Mouse (Mus musculus): Measurements from ENCODE around the gene Efnb1.
"Not testable (repeated sequence)": the region's sequence is repeated elsewhere in the genome, so short reads cannot be mapped to it uniquely, and the experiment has no call there.

Efnb1 gene

DNA sequence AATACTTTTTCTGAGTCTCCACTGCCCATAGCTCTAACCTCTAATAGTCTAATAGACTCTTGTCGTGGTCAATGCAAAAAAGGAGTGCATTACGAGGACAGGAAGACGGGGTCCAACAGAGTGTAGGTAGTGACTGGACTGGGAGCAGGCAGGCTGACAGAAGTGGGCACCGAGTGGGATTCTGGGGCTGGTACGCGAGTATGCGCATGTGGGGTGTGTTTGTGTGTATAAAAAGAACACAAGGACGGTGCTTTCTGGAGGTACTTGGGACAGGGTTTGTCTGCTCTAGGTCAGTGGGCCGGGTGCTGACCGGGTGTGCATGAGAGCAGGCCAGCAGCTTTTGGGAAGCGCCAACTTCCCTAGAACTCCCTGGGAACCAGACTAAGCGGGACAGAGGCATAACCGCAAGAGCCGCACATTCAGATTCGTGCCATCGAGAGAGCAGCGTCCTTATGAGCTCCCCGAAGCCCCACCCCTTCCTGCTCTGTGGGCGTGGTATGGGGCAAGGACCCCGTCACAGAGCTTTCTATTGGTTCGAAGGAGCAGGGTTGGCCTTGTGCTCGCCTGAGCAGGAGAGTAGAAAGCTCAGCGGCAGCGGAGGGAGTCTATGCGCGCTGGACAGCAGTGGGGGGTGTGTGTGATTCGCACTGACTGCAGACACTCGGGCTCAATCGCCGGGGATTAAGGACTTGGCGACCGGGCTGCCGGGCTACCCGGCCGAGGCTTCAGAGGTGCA is at the start of gene Efnb1:
Gene Efnb1, plus strand, starts transcription at position 608 of the 736 bp plus-strand sequence.
- peak; percentile 61 to 74 for DNase-seq (ENCODE audit: low spot score in 2 of 2)

DNA sequence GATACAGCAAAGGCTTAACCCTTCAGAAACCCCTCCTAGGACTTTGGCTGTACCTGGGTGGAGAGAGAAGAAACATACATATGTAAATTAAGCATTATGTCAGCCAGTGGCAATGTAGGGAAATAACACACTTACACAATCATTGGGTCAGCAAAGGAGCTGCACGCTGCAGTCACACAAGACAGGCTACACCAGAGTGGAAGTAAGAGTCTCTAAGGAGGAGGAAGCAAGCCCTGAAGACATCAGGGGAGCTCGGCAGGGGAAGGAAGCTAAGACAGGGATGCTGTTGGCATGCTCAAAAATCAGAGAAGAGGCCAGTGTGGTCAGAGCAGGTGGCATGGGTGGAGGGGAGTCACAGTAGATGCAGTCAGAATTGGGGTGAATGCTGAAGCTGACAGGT is 43.2 kb upstream of the Efnb1 start:
- DNase-seq (ENCODE audit: low spot score in 2 of 2) = no peak

DNA sequence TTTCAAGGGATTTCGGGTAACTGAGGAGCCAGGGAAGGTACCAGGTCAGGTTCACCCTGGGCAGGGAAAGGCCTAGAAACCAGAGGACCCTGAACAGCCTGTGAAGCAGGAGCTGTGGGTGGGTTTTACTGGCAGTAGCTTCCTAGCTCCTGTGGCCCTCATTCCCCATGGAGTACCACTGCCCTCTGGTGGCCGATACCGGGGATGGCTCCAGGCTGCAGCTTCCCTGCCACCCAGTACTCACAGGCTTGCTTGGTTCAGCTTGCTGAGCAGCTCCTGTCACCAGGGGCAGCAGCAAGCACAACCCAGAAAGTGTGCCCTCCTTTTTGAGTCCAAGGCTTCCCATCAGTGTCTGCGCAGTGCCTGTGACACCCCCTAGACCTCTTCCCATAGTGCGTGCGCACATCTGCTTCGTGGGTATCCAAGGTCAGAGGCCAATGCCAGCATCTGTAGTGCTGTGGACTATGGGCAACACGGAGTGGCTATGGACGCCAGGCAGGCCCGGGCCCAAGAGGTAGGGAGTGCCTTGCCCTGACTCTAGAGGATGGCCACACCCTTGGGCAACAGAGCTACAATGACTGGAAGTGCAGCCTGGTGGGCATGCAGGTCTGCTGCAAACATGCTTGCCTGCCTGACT is 24.7 kb upstream of the Efnb1 start:
- not testable (repeated sequence) for DNase-seq (ENCODE audit: low spot score in 2 of 2)

DNA sequence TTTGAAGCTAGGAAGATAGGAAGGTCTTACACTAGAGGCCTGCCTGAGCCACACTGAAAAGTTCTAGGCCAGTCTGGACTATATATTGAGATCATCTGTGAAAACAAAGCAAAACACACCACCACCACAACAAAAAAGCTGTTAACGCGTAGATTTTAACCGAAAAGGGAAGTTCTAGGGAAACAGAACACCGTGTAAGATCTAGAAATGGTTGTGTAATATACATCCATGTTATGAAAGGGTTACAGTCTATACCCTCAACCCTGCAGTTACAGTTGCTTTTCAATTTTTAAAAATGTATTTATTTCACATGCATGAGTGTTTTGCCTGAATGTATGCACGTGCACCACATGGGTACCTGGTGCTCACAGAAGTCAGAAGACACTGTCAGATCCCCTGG is 16.4 kb upstream of the Efnb1 start:
- no peak for DNase-seq (ENCODE audit: low spot score in 2 of 2)

DNA sequence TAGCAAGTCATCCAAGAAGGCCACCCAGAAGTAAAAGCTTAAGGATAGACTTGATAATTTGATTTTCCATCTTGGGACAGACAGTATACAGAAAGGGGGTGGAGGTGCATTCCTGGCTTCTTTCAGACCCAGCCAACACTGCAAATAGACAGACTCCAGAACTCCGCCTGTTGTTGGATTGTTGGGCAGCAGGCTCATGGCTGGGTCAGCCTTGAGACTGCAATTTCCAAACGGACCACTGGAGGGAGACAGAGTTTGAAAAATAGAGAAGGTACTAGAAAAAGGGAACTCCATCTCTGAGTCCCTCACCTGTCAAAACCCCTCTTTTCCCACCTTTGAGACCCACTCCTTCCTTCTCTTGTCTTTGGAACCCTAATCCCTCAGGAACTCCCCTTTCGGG is 5.9 kb upstream of the Efnb1 start:
- peak in 1 of 2 experiments; percentile 74 for DNase-seq (ENCODE audit: low spot score in 2 of 2)

DNA sequence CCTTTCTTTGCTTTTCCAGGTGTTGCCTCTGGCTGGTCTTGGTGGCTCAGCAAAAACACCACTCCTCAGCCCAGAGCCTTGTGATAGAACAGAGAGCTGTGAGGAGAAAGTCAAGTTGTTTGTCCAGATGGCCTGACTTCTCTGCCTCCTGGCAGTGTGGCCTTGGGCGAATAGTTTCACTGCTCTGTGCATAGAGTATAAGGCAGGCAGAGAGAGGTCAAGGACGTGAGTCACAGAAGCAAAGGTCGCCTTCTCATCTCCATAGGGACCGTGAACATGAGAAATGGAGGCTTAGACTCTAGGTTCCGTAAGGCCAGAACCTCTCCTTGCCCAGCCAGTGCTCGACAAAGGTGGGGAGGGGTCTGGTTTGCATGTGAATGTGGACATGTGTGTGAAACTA is 3.4 kb upstream of the Efnb1 start:
- no peak for DNase-seq (ENCODE audit: low spot score in 2 of 2)

DNA sequence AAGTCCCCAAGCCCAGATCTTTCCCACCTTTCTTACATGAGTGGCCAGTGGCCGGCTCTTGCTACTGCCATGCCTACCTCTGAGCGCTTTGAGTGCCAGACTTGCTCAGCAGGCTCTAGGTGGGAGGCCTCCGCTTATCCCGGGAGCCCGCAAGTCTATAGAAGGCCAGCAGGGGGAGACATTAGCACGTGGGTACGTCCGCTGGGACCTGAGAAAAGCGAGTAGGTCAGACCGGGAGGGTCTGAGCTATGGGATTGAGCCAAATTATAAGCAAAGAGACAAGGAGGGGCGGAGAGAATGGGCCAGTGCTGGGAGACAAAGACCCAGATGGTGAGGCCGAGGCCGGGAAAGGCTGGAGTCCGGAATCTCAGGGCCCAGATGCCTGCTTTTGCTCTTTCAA is 1.0 kb upstream of the Efnb1 start:
- DNase-seq (ENCODE audit: low spot score in 2 of 2) = peak; percentile 52 to 77

DNA sequence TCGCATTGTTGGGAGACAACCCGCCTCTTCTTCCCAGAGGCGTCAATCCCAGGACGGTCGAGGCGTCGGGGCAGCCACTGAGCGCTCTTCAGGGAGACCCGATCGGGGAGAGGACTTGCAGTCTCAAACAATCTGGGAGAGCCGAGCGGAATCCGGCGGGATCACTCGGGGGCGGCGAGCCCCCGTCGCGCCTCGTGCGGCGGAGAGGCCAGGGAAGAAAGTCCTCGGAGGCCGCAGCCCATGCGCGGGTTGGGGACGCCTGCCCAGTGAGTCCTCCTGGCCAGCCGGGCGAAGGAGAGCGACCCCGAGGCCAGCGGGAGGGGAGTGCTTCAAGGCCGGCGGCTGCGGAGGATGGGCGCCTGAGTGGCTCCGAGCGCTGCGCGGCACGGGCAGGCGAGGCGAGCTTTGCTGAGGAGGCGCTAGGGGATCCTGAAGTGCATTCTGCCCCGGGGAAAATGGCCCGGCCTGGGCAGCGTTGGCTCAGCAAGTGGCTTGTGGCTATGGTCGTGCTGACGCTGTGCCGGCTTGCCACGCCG is 569 bp downstream of the Efnb1 start:
- no peak for DNase-seq (ENCODE audit: low spot score in 2 of 2)

DNA sequence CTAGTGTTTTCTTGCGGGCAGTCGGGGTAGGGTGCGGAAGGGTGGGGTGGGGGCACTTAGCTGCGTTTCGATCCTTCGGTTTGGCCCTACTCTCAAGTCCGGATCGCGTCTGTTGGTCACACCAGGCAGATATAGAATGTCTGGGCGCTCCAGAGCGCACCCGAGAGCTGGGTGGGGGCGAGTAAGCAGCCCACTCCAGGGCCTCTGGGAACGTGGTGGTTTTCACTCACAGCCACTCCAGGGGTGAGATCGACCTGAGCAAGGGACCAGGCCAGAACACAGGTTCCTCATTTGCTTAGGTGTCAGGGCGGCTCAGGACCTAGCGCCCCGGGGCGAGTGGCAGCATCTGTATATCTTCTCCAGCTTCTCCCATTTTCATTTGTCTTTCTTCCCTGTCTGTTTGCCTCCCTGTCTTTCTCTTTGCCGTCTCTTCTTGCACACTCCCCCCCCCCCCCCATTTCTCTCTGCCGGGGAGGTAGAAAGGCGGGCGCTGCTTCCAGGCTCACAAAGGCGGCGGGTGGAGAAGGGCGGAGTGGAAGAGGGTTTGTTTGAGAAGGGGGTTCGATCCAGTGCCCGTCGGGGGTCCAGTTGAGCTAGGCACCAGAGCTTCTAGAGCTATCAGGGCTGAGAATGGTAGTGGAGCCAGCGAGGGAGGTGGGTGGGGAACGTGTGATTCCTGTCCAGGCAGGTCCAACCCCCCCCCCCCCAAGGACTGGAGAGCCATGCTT is 1.4 kb downstream of the Efnb1 start:
- DNase-seq (ENCODE audit: low spot score in 2 of 2) = no peak

DNA sequence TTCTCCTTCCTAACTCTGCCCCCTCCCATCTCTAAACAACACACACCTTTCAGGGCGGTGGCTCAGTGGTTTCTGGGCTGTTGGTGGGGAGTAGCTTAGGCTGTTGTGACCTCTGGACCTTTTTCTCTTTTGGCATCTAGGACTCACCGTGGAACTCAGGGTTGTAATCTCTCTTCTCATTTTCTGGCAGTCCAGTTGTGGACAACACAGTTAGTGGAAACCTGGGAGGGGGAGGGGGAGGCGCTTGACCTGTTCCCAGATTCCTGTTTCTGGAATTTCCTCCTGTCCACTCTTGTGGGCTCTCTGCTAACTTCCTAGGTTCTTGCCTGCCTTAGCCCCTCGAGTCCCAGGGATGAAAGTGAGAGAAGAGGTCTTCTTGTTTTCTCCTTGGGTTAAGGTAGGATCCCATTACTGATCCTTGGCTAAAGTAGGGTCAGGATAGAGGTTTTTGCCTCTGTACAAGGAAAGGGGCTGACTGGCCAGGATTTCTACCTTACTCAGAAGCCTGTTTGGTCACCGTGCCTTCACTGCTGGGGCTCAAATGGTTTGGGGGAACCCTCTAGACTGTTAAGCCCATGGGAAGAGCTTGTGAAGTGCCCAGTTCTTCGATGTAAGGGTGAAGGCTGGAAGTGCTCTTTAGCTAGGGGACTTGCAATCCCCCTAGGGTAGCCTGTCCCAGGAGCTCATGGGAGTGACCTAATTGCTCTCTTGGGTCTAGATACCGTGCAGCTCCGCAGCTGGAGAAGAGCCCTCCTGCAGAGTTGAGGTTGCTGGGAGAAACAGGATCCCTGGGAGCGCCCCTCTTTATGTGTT is 2.2 kb downstream of the Efnb1 start:
- no peak for DNase-seq (ENCODE audit: low spot score in 2 of 2)

DNA sequence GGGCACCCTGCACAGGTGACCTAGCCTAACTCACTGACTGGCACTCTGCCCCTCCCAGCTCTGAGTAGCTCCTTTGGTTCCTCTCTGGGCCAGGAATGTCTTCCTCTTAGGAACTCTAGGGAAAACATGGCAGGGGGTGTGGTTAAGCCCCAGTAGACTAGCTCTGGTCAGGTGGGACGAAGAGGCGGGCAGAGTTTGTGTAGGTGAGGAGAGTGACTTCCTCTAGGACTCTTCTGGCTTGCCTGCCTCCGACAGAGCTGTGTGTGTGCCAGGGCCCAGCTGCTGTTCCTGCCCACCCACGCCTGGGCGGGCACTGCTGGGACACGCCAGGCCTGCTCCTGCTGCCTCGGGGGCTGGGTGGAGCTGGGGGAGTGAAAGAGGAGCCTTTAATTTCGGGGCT is 5.1 kb downstream of the Efnb1 start:
- DNase-seq (ENCODE audit: low spot score in 2 of 2) = peak in 1 of 2 experiments; percentile 22

DNA sequence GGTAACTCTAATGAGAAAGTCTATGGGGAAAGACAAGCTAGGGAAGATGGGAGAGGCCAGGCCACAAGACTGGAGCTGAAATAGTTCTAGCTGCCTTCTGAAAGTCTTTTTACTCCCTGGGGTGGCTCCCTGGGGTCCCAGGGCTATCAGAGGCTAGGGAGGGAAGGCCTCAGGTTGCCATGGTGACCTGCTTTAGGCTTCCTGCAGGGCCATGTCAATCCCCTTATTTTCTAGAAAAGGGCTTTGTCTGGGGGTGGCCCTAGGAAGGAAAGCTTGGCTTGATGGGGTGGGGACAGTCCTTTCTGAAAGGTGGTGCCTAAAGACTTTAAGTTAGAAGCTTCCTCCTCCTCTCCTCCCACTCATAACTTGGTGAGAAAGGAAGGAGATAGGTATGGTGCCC is 6.0 kb downstream of the Efnb1 start:
- DNase-seq (ENCODE audit: low spot score in 2 of 2) = no peak

DNA sequence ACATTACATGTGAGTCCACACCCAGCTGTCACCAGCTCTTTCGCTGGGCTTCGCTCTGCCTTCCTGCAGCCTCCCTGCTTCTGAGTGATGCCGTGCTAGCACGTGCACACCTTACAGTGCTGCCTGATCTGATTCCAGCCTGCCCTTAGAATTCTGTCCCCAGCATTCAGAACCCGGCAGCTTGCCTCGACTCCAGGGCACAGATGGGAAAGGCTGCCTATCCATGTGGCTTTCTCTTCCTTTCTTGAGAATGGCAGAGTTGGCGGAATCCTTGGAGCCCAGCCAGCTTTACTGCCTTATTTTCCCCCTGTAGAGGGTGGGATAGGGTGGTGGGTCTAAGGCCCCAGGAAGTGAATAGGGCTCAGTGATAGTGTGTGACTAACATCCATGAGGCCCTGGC is 9.6 kb downstream of the Efnb1 start:
- no peak for DNase-seq (ENCODE audit: low spot score in 2 of 2)

DNA sequence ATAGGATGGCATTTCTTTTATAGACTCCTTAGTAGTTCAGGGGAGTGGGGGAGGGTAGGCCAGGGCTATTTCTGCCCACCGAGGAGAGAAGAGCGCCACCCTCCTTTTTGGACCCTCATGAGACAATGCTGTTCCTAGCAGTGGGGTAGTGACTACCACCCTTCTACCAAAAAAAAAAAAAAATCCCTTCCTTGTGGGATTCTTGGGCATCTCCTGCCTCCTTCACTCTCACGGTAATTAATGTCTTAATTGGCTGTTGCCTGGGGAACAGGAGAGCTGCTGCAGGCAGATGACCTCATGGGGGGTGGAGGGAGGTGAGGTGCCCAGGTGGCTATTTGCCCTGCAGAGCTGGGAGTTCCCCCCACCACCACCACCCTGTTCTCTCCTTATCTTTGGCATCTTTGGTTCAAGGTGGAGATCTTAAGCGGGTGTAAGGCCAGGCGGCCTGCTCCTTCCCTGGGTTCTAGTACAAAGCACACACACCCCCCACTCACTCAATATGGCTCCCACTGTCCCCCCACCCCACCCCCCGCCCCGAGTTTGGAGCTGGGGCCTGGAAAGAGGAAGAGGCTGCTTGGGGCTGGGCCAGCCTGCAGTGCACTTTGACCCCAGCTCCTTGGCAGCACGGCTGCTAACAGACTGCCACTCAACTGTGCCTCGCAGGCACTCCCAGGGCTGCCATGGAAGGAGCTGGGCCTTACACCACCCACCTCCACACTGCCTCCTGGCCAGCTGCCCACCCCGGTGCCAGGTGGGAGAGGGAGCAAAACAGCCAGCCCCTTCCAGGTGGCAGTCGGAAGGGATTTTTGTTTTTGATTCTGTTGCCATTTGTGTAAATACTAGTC is 12.4 kb downstream of the Efnb1 start:
- no peak for DNase-seq (ENCODE audit: low spot score in 2 of 2)

DNA sequence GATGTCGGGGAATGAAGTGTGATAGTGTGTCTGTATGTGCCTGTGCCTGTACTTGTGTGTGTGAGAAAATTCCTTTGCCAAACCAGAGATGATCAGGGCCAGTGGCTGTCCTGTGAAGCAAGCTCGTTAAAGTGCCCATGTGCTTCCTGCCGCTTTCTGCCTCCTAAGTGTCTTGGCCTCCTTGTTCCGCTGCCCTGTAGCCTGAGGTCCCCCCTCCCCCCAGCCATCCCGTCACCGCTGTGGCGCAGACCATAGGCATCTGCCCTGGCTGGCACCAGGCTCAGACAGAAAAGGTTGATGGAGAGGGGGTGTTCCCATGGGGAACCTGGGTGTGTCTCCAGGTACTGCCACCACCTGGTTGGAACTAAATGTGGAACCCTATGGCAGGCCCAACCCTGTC is 13.1 kb downstream of the Efnb1 start:
- no peak for DNase-seq (ENCODE audit: low spot score in 2 of 2)

DNA sequence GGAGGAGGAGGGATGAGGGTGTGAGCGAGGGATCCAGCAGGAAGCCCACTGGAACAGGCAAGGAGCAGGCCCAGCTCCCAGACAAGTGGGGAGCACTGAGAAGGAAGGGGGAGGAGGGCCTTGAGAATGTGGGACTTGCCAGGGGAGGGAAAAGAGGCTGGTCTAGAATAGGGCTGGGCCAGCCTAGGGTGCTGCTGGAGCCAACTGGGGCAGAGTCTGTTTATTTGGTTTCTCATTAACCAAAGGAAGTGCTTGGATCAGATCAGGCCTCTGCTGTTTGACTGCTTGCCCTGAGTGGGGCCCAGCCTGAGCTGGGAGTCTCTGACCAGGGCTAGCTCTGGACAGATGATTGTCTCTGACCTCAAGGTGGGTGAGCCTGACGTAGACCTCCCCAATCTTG is 14.0 kb downstream of the Efnb1 start:
- DNase-seq (ENCODE audit: low spot score in 2 of 2) = no peak

DNA sequence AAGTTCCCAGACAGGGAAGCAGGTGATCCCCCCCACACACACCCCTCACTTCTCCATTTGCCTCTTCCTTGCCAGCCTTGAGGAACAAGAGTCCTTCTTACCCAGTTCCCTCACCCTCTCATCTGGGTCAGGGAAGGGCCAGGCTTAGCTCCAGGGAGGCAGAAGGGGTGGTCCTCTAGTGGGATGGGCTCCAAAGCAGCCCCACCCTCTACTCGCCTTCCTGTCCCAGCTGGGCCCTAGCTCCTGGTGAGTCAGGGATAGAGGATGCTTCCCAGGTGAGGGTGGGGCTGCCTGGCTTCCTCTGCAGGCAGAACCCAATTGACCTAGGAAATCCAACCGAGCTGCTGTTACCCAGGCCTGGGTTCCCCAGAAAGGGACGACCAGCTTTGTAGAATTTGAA is 14.8 kb downstream of the Efnb1 start:
- DNase-seq (ENCODE audit: low spot score in 2 of 2) = no peak

DNA sequence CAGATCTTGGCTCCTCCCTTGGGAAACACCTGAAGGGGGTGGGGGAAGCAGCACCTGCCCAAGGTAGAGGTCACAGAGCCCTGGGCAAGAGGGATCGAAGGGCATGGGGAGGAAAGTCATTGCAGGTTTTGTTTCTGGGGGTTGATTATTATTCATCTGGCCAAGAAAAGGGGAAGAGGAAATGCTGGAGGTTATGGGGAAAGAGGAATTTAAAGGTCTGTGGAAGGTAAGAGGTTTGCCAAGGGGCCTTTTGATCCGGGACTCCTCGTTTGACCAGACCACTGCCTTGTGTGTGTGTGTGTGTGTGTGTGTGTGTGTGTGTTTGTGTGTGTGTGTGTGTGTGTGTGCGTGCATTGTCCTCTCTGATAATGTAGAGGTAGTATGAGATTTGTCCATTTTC is 15.5 kb downstream of the Efnb1 start:
- DNase-seq (ENCODE audit: low spot score in 2 of 2) = no peak

DNA sequence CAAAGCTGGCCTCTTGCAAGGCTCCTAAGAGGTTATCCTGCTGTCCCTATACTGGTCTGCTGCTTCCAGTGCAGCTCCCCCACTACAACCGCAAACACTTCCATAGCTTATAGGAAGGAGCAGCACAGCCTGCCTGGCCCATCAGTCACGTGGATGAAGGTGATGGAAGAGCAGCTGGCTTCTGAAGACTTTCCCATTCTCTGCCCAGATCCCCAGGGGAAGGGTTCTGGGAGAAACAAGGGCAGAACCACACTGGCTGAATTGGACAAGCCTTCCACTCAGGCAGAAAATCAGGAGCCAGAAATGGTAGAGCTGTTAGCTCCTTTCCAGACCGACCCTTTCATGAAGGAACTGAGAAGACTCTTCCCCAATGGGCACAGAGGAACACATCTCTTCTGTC is 16.2 kb downstream of the Efnb1 start:
- no peak for DNase-seq (ENCODE audit: low spot score in 2 of 2)

DNA sequence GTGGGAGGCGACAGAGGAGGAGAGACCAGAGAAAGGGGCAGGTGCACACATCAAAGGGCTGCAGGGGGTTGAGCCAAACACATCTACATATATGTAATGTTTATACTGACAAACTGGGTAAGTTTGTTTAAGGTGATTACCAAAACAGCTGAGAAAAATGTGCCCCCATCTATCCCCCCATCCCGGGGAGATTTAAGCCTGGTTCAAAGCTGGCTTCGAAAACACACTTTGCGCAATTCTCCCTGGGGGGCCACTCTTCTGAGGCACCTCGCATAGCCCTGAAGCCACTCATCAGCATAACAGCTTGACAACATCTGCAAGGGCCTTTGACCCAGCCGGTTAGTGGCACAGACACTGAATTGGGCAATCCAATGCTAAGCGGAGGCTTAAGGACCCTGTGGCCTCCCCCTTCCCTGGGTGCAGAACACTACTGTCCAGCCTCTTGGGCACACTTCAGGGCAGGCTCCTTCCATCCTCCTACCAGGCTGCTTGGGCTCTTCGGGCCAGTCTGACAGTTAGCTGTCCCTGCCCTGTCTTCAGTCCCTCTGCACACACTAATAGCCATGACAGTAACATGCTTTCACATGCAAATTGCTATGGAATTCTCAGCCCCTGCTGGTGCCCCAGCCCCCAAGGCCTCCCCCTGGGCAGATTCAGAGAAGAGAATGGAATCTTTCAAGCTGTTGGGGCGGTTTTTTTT is 16.8 kb downstream of the Efnb1 start:
- DNase-seq (ENCODE audit: low spot score in 2 of 2) = no peak

Data from frontal cortex, postnatal 25 days (tissue).